17 mouse cellular contexts compared by ENCODE assay signal in genomic region chr11:49953616-49954015, GRCm38 (mm10). TPM values are rescaled to one million over a fixed set of nuclear protein-coding genes. Genes with fewer than 3 reads are reported as not detected.
"Had no signal": no experiment of that assay in that cellular context is flagged by ENCODE, and none has a peak within 500 bp of the region (broad histone marks: within the 10 kb centered on the region; RNA-seq: fewer than 3 reads in every experiment).

No protein-coding gene starts in this region.

- H3K36me3 ChIP-seq: neural tube, embryonic 13.5 days; neural tube, embryonic 15.5 days; stomach, embryonic 15.5 days had no signal

- H3K27ac ChIP-seq: neural tube, embryonic 13.5 days; neural tube, embryonic 15.5 days; stomach, embryonic 15.5 days; stomach, postnatal 0 days had no signal

- H3K9me3 ChIP-seq: neural tube, embryonic 13.5 days; neural tube, embryonic 15.5 days; stomach, embryonic 15.5 days had no signal

- H3K4me1 ChIP-seq: neural tube, embryonic 13.5 days; neural tube, embryonic 15.5 days; stomach, embryonic 15.5 days had no signal

- DNase-seq: retina, postnatal 1 day; right cerebral cortex, adult 18-20 months; right cerebral cortex, postnatal 14 days; right cerebral cortex, postnatal 25 days; right cerebral cortex, postnatal 4 days; spleen, adult 18-20 months; thymus, adult 18-20 months; thymus, adult 2 months; thymus, postnatal 14 days; thymus, postnatal 25 days; thymus, postnatal 36 days; thymus, postnatal 4 days had no signal

- H3K4me3 ChIP-seq: neural tube, embryonic 13.5 days; neural tube, embryonic 15.5 days; stomach, embryonic 15.5 days had no signal

- H3K27me3 ChIP-seq: stomach, embryonic 15.5 days had no signal

- H3K4me2 ChIP-seq: neural tube, embryonic 13.5 days; neural tube, embryonic 15.5 days; stomach, embryonic 15.5 days had no signal

- H3K9ac ChIP-seq: neural tube, embryonic 13.5 days; neural tube, embryonic 15.5 days; stomach, embryonic 15.5 days had no signal

RNA-seq across cellular contexts. Expression of gene Rasgef1c, which starts 52.0 kb away (rescaled TPM):
- total RNA-seq: neutrophil, adult 5-6 weeks had no signal
